Mouse (Mus musculus) liver, embryonic 14.5 days (tissue): ENCODE data around the gene Tet3. TPM values are rescaled to one million over a fixed set of nuclear protein-coding genes. Genes with fewer than 3 reads are reported as not detected.

ENCODE experiments used
- ATAC-seq: fragments of 200-750 bp; cut with Nextera tagmentation; 2 replicates; pipeline ENCODE4 v1.8.0; 2017; ENCODE audit warnings: moderate number of reproducible peaks, mild to moderate bottlenecking, moderate library complexity; ENCODE audit not compliant: insufficient read depth
- DNase-seq, 3 experiments: peaks; one replicate each; pipeline ENCODE4 v3.0.0-alpha.2; 2012 to 2013; ENCODE audit warnings: low read depth in 3 of 3, low spot score in 3 of 3
- H3K27ac ChIP-seq: fragments of 300-500 bp; sonication (generic); 2 replicates; pipeline ENCODE4 v1.5.1; 2014; ENCODE audit warnings: moderate library complexity, mild to moderate bottlenecking, control low read depth, inconsistent platforms
- H3K27me3 ChIP-seq: fragments of 300-500 bp; sonication (generic); 2 replicates; pipeline ENCODE4 v1.6.1; 2014; ENCODE audit warnings: mild to moderate bottlenecking, low read length, moderate library complexity; ENCODE audit not compliant: control insufficient read depth, insufficient read depth
- H3K36me3 ChIP-seq: fragments of 300-500 bp; sonication (generic); replicated peaks from 2 replicates; pipeline ENCODE4 v1.6.1; 2014; ENCODE audit warnings: low read depth; ENCODE audit not compliant: control insufficient read depth, insufficient read depth
- H3K4me1 ChIP-seq, 2 experiments: fragments of 200-500 bp in 1 of 2; fragments of 300-500 bp in 1 of 2; sonication (generic) in 1 of 2; replicated peaks; 2 replicates each; pipeline ENCODE4 v1.6.1; 2012 to 2014; ENCODE audit warnings: antibody characterized with exemption in 1 of 2, inconsistent platforms in 1 of 2, low read length in 1 of 2; ENCODE audit not compliant: control insufficient read depth in 2 of 2, insufficient read depth in 2 of 2
- H3K4me2 ChIP-seq: fragments of 300-500 bp; sonication (generic); 2 replicates; pipeline ENCODE4 v1.6.1; 2014; ENCODE audit warnings: low read depth, mild to moderate bottlenecking, control low read depth, moderate library complexity
- H3K4me3 ChIP-seq, 2 experiments: fragments of 200-500 bp in 1 of 2; fragments of 300-500 bp in 1 of 2; sonication (generic) in 1 of 2; 2 replicates each; pipeline ENCODE4 v1.5.1; 2012 to 2014; ENCODE audit warnings: low read depth in 2 of 2, low read length in 2 of 2, mild to moderate bottlenecking in 2 of 2, control low read depth in 1 of 2, inconsistent platforms in 1 of 2, moderate library complexity in 1 of 2; ENCODE audit not compliant: insufficient read depth in 1 of 2
- H3K9ac ChIP-seq: fragments of 300-500 bp; sonication (generic); replicated peaks from 2 replicates; pipeline ENCODE4 v1.6.1; 2014; ENCODE audit warnings: mild to moderate bottlenecking, control low read depth, moderate library complexity
- H3K9me3 ChIP-seq: fragments of 300-500 bp; sonication (generic); 2 replicates; pipeline ENCODE4 v1.6.1; 2016; ENCODE audit warnings: low read length, mixed read lengths; ENCODE audit not compliant: control insufficient read depth
- CTCF ChIP-seq: IDR thresholded peaks from 2 replicates; pipeline ENCODE4 v1.5.1; 2016; ENCODE audit warnings: antibody characterized with exemption, low read depth, control low read depth
- EP300 ChIP-seq: IDR thresholded peaks from 2 replicates; pipeline ENCODE4 v1.6.1; 2016; ENCODE audit warnings: antibody characterized with exemption, low read depth
- WGBS: fragments of 180-500 bp; shearing (Covaris S2); extraction: QIAGEN DNeasy Blood & Tissue Kit; methylation state at CpG from one replicate; pipeline ENCODE4 v1.1.7; 2014; ENCODE audit not compliant: insufficient replicate concordance; 5-methylcytosine and 5-hydroxymethylcytosine counted together
- polyA plus RNA-seq, 2 experiments: library from polyadenylated mRNA; depleted of rRNA in 1 of 2; stranded (reverse) in 1 of 2; unstranded in 1 of 2; fragments of >200 nt; fragmentation: Nextera tagmentation in 1 of 2; extraction: Ambion mirVana in 1 of 2; gene quantifications; 2 replicates each; pipeline versions ENCODE4 v1.2.1 to v1.2.3; 2012 to 2014

Gene Tet3
- polyA plus RNA-seq, 2 experiments: 3.1 to 7.7 TPM

DNA sequence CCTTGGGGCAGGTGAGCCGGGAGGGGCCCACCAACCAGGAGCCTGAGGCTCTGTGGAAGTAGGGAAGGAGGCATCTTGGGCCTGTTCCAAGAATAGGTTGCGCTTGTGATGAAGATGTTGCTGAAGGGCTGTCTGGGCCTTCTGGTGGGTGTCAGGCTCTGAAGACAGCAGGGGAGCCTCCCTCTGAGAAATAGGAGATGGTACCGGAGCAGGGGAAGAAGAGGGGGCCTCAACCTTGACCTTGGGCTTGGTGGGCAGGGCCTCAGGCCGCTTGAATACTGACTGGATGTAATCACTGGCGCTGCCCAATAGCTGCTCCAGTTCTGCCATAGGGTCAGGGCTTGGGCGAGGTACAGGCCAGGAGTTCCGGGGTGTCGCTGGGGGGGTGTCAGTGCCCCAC, 55.4 kb downstream of the Tet3 start:
- H3K27me3 ChIP-seq: no peaks in the 10 kb centered on the region
- H3K36me3 ChIP-seq: peaks cover 22% of the 10 kb centered on the region
- no peak overlapping the region for H3K27ac ChIP-seq
- DNase-seq (no peak), ATAC-seq (no peak)
- 84% methylated on average over 8 of the region's 8 CpGs for WGBS
- peaks cover 0 to 7% of the 10 kb centered on the region in 2 experiments; a peak in 3 of 4 replicates for H3K4me1 ChIP-seq
- H3K9me3 ChIP-seq: no peaks in the 10 kb centered on the region
- TF ChIP-seq EP300 (no peak), CTCF (no peak)
- no peak overlapping the region for H3K9ac ChIP-seq
- H3K4me2 ChIP-seq: no peak overlapping the region
- H3K4me3 ChIP-seq: no peak overlapping the region

DNA sequence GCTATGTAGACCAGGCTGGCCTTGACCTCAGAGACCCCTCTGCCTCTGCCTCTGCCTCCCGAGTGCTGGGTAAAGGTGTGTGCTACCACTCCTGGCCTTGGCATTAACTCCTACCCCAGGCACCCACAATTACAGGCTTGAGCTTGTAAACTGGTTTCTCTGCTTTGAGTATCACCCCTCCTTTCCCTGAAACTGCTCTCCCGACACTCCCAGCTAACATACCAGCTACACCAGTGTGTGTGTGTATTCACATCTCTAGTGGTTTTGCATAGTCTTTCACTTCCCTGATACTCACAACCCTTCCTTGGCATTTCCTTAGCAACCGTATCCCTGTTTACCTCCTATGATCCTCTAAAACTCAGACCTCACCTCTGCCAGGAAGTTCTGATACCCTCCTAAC, 59.1 kb downstream of the Tet3 start:
- H3K9me3 ChIP-seq: no peaks in the 10 kb centered on the region; the same call in 1 of the 2 replicates
- H3K27ac ChIP-seq: no peak overlapping the region
- H3K9ac ChIP-seq: no peak overlapping the region
- peaks cover 40% of the 10 kb centered on the region for H3K36me3 ChIP-seq
- H3K4me2 ChIP-seq: no peak overlapping the region
- H3K27me3 ChIP-seq: no peaks in the 10 kb centered on the region
- ATAC-seq (no peak), DNase-seq (no peak)
- no peak overlapping the region for H3K4me3 ChIP-seq
- H3K4me1 ChIP-seq: peaks cover 2 to 14% of the 10 kb centered on the region in 2 experiments; a peak in 2 of 4 replicates
- no peak for TF ChIP-seq EP300
- TF ChIP-seq CTCF: no peak
- 70% methylated on average over 3 of the region's 3 CpGs for WGBS

DNA sequence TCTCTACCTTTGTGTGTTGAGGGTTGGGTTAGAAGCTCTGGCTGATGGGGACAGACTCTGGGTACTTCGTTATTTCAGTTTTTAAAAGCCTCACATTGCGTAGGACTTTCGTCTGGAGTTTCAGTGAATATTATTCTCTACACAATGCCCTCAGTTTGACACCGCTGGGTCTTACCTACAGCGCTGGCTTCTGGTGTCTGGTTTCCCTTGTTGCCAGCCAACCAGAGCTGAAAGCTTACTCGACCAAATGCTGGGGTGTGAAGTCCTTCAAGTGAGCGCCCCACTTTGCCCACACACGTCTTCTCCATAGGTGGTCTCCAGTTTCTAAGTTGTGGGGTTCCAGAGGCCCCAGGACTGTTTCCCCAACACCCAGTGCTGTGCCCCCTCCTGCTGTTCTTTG, 61.2 kb downstream of the Tet3 start:
- Histone ChIP-seq H3K4me2 (no peak overlapping the region), H3K9me3 (no peaks in the 10 kb centered on the region; the same call in 1 of the 2 replicates), H3K9ac (no peak overlapping the region), H3K27ac (no peak overlapping the region), H3K36me3 (peaks cover 29% of the 10 kb centered on the region), H3K27me3 (no peaks in the 10 kb centered on the region), H3K4me1 (peaks cover 2 to 18% of the 10 kb centered on the region in 2 experiments; a peak in 2 of 4 replicates), H3K4me3 (no peak overlapping the region)
- ATAC-seq (no peak), DNase-seq (no peak)
- TF ChIP-seq CTCF (no peak), EP300 (no peak)
- WGBS: 82% methylated on average over 8 of the region's 8 CpGs

- Histone ChIP-seq H3K4me2 (no peak overlapping the region), H3K27ac (no peak overlapping the region), H3K9ac (no peak overlapping the region), H3K27me3 (no peaks in the 10 kb centered on the region), H3K9me3 (no peaks in the 10 kb centered on the region; the same call in 1 of the 2 replicates), H3K4me1 (peaks cover 2 to 18% of the 10 kb centered on the region in 2 experiments; a peak in 2 of 4 replicates), H3K36me3 (peaks cover 23% of the 10 kb centered on the region), H3K4me3 (no peak overlapping the region)
- 89% methylated on average over 2 of the region's 2 CpGs for WGBS
- ATAC-seq: no peak
- no peak for TF ChIP-seq CTCF
- TF ChIP-seq EP300: no peak
- DNase-seq: no peak
Observed at GRCm38 (mm10) chr6:83396711-83397110, 62.2 kb downstream of the Tet3 start.

DNA sequence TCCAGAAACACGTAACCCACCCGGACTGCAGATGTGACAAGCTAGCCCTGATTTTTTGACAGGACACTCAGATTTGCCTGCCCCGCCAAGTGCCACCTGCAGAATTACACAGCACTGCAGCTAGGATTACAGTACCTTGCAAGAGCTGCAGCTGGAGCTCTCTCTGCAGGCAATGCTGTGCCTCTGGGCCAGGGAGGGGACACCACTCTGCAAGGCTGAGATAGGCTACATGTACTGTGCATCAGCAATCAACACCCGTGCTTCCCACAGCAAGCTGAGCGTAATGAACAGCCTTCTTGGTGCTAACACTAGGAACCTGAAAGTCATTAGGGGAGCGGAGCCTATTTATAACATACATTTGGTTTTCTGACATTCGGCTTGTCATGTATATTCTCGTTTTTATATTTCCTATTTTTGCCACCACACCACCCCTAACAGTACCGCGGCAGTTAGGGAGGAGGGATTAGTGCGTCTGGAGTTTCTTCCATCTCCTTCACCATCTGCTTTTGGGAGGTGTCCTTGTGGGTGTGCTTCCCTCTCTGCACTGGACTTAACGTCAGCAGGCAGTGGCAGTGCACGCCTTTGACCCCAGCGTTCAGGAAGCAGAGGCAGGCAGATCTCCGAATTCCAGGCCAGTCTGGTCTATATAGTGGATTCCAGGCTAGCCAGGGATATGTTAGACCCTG, 63.2 kb downstream of the Tet3 start:
- peaks cover 2 to 18% of the 10 kb centered on the region in 2 experiments; a peak in 2 of 4 replicates for H3K4me1 ChIP-seq
- H3K36me3 ChIP-seq: peaks cover 23% of the 10 kb centered on the region
- ATAC-seq (peak; percentile 99), DNase-seq (peak; percentile 53 to 61 (median 56))
- no peak overlapping the region for H3K4me2 ChIP-seq
- H3K27ac ChIP-seq: peak overlapping the region; percentile 24; the same call in 1 of the 2 replicates
- no peaks in the 10 kb centered on the region; the same call in 1 of the 2 replicates for H3K9me3 ChIP-seq
- H3K4me3 ChIP-seq: no peak overlapping the region
- peak; percentile 82 for TF ChIP-seq EP300
- TF ChIP-seq CTCF: peak; percentile 55
- 52% methylated on average over 15 of the region's 15 CpGs for WGBS
- no peaks in the 10 kb centered on the region for H3K27me3 ChIP-seq
- H3K9ac ChIP-seq: no peak overlapping the region
